Mouse (Mus musculus) stomach, embryonic 15.5 days (tissue): ENCODE data around the gene Spryd7. TPM values are rescaled to one million over a fixed set of nuclear protein-coding genes. Genes with fewer than 3 reads are reported as not detected.
"Not testable (repeated sequence)": the region's sequence is repeated elsewhere in the genome, so short reads cannot be mapped to it uniquely, and the experiment has no call there.

Source experiments
- ATAC-seq: fragments of 200-750 bp; cut with Nextera tagmentation; 2 replicates; pipeline ENCODE4 v1.8.0; 2017; ENCODE audit warnings: low read depth, moderate number of reproducible peaks, moderate TSS enrichment; ENCODE audit not compliant: insufficient read depth, low FRiP score
- H3K27ac ChIP-seq: fragments of 300-500 bp; sonication (generic); 2 replicates; pipeline ENCODE4 v1.5.1; 2015; ENCODE audit warnings: mild to moderate bottlenecking, inconsistent platforms
- H3K27me3 ChIP-seq: fragments of 300-500 bp; sonication (generic); replicated peaks from 2 replicates; pipeline ENCODE4 v1.6.1; 2015; ENCODE audit warnings: inconsistent platforms
- H3K36me3 ChIP-seq: fragments of 300-500 bp; sonication (generic); 2 replicates; pipeline ENCODE4 v1.6.1; 2015; ENCODE audit warnings: inconsistent platforms
- H3K4me1 ChIP-seq: fragments of 300-500 bp; sonication (generic); 2 replicates; pipeline ENCODE4 v1.6.1; 2015; ENCODE audit warnings: inconsistent platforms
- H3K4me2 ChIP-seq: fragments of 300-500 bp; sonication (generic); 2 replicates; pipeline ENCODE4 v1.6.1; 2015; ENCODE audit warnings: mild to moderate bottlenecking, inconsistent platforms
- H3K4me3 ChIP-seq: fragments of 300-500 bp; sonication (generic); replicated peaks from 2 replicates; pipeline ENCODE4 v1.5.1; 2015; ENCODE audit warnings: inconsistent platforms
- H3K9ac ChIP-seq: fragments of 300-500 bp; sonication (generic); 2 replicates; pipeline ENCODE4 v1.6.1; 2015; ENCODE audit warnings: inconsistent platforms
- H3K9me3 ChIP-seq: fragments of 300-500 bp; sonication (generic); 2 replicates; pipeline ENCODE4 v1.6.1; 2016; ENCODE audit warnings: inconsistent platforms
- WGBS: fragments of 180-500 bp; shearing (Covaris S2); methylation state at CpG from one replicate; pipeline ENCODE4 v1.1.7; 2015; 5-methylcytosine and 5-hydroxymethylcytosine counted together
- polyA plus RNA-seq: library from polyadenylated mRNA; unstranded; fragments of >200 nt; fragmentation: Nextera tagmentation; extraction: Ambion mirVana; gene quantifications from 2 replicates; pipeline ENCODE4 v1.2.1, GENCODE M21; 2015

Gene Spryd7
- polyA plus RNA-seq, 1 experiment from 2014 or later, result 21.3 TPM

DNA sequence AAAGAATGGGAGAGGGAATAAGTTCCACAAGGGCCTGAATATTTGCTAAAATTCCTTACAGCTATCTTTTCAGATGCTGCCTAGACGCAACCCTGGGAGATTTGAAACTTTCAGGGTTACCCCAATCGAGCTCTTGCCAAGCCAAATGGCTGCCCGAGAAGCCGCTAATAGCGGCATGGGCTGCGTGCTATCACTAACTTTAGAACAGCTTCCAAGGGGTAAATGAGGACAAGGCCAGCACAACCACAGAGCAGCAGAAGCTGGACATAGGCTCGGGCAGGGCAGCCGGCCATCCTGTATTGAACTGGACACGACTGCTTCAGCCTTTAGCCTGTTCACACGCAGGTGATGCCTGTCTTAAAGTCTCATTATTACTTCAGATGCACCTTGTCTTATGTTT, 18.4 kb upstream of the Spryd7 start:
- 85% methylated on average over 10 of the region's 10 CpGs for WGBS
- no peaks in the 10 kb centered on the region for H3K4me1 ChIP-seq
- no peak overlapping the region for H3K9ac ChIP-seq
- H3K9me3 ChIP-seq, result no peaks in the 10 kb centered on the region
- no peak overlapping the region for H3K27ac ChIP-seq
- no peak for ATAC-seq
- H3K36me3 ChIP-seq, result no peaks in the 10 kb centered on the region
- H3K4me2 ChIP-seq, result no peak overlapping the region
- H3K4me3 ChIP-seq, result no peak overlapping the region
- H3K27me3 ChIP-seq, result no peaks in the 10 kb centered on the region

DNA sequence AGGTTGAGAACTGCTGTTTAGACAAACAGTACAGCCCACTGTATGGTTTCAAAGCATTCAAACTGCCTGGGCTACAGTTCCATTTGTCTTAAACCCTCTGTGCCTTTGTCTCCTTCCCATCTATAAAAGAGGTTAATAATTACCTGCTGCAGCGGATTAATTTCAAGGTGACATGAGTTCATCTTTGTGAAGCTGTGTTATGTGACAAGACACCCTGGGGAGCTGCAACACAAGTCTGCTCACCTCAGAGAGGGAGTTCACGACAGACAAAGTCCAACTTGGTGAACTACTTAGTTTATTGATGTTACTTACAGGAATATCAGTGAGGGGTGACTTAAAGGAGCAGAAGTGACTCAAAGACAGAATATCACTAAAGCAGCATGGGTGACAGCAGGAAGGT, 15.4 kb upstream of the Spryd7 start:
- ATAC-seq, result no peak
- no peak overlapping the region for H3K4me2 ChIP-seq
- WGBS, result 66% methylated on average over 2 of the region's 2 CpGs

DNA sequence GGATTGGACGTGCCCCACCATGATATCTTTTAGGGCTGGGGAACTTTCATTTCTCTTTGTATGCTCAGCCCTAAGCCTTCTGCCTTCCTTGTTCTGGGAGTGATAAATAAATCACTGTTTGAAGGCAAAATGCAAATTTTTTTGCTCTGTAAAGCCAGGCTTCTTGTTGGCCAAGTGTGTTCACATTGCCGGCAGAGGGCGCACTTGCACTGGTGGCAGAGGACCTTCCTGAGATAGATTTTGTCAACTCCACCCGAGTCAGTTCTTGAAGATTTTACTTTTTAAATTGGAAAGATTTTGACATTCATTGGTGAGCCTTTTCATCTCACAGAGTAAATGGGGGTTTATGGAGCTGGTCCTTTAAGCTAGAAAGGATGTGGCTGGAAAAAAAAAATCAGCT, 14.7 kb upstream of the Spryd7 start:
- no peak overlapping the region for H3K27ac ChIP-seq
- H3K4me1 ChIP-seq, result no peaks in the 10 kb centered on the region
- ATAC-seq, result no peak
- no peaks in the 10 kb centered on the region for H3K9me3 ChIP-seq
- H3K4me3 ChIP-seq, result no peak overlapping the region
- WGBS, result 10% methylated on average over 4 of the region's 4 CpGs
- peak overlapping the region; percentile 12; the same call in 1 of the 2 replicates for H3K4me2 ChIP-seq
- no peak overlapping the region for H3K9ac ChIP-seq
- no peaks in the 10 kb centered on the region for H3K36me3 ChIP-seq
- H3K27me3 ChIP-seq, result no peaks in the 10 kb centered on the region

More for the DNA sequence above, 15.4 kb upstream of the Spryd7 start:
- Histone ChIP-seq H3K36me3 (no peaks in the 10 kb centered on the region), H3K27me3 (no peaks in the 10 kb centered on the region), H3K4me3 (no peak overlapping the region), H3K9ac (no peak overlapping the region), H3K9me3 (no peaks in the 10 kb centered on the region), H3K27ac (no peak overlapping the region), H3K4me1 (no peaks in the 10 kb centered on the region)

DNA sequence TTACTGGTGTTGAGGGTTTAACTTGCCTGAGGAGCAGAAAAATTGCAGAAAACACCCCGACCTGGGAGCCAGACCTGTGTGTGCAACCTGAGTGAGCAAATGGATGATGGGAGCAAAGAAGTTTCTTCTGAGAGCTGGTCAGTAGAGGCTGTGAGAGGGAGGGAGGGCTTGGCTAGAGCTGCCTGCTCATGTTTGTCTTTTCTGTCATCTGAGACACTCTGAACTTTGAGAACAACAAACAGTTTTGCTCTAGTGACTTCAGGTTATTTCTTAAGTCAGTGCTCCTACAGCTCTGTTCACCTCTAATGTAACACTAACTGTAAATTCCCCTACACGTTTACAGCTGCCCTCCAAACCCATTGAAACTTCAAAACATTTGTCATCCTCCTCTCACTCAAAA, 12.7 kb upstream of the Spryd7 start:
- no peaks in the 10 kb centered on the region for H3K9me3 ChIP-seq
- WGBS, result 47% methylated on average over 2 of the region's 2 CpGs
- no peaks in the 10 kb centered on the region for H3K36me3 ChIP-seq
- no peak overlapping the region for H3K27ac ChIP-seq
- H3K4me3 ChIP-seq, result no peak overlapping the region
- no peak overlapping the region for H3K4me2 ChIP-seq
- H3K4me1 ChIP-seq, result no peaks in the 10 kb centered on the region
- no peak for ATAC-seq
- no peaks in the 10 kb centered on the region for H3K27me3 ChIP-seq
- no peak overlapping the region for H3K9ac ChIP-seq

DNA sequence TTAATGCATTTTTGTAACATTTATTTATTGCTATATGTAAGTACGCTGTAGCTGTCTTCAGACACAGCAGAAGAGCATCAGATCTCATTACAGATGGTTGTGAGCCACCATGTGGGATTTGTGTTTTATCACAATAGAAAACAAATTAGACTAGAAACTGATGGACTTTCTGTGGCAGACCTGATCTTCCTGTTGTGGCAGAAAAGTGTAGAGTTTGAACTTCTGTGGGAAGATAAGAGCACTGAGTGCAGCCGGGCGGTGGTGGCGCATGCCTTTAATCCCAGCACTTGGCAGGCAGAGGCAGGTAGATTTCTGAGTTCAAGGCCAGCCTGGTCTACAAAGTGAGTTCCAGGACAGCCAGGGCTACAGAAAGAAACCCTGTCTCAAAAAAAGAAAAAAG, 9.5 kb upstream of the Spryd7 start:
- not testable (repeated sequence) for H3K9me3 ChIP-seq, H3K27me3 ChIP-seq, H3K27ac ChIP-seq, H3K9ac ChIP-seq, ATAC-seq, H3K4me2 ChIP-seq, H3K4me3 ChIP-seq, H3K36me3 ChIP-seq, H3K4me1 ChIP-seq
- 88% methylated on average over 4 of the region's 4 CpGs for WGBS

DNA sequence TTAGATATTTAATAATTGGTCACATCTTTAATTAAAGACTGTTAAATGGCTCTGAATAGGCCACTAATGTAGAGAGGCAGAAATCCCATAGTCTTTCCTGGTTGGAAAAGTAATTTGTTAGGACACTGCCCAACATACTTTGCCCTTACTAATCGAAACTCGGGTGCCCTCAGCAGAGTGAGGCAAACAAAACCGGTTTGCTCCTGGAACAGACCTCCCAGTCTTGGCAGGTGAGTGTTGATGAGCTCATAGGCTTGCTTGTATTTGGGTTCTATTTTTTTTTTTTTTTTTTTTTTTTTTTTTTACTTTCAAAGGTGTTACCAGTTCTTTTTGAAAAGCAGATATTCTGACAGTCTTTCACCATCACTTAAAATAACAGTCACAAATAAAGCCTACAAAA, 3.2 kb upstream of the Spryd7 start:
- ATAC-seq, result no peak
- Histone ChIP-seq H3K4me1 (peaks cover 4% of the 10 kb centered on the region; the same call in 1 of the 2 replicates), H3K27ac (no peak overlapping the region), H3K9me3 (no peaks in the 10 kb centered on the region), H3K36me3 (no peaks in the 10 kb centered on the region), H3K4me3 (no peak overlapping the region), H3K4me2 (no peak overlapping the region), H3K9ac (no peak overlapping the region), H3K27me3 (no peaks in the 10 kb centered on the region)
- WGBS, result 60% methylated on average over 3 of the region's 3 CpGs

DNA sequence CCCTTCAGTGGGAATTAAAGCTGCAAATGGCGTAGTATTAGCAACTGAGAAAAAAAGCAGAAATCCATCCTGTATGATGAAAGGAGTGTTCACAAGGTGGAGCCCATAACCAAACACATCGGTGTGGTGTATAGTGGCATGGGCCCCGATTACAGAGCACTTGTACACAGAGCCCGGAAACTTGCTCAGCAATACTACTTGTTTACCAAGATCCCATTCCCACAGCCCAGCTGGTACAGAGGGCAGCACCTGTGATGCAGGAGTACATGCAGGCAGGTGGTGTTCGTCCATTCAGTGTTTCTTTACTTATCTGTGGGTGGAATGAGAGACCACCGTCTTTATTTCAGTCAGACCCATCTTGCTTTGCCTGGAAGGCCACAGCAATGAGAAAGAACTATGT, 2.2 kb upstream of the Spryd7 start:
- Histone ChIP-seq H3K27ac (0 out of 2 replicates have a peak overlapping the region, but pooled peaks have one; percentile 26), H3K36me3 (no peaks in the 10 kb centered on the region), H3K9me3 (no peaks in the 10 kb centered on the region), H3K9ac (no peak overlapping the region), H3K27me3 (no peaks in the 10 kb centered on the region), H3K4me1 (peaks cover 4% of the 10 kb centered on the region; the same call in 1 of the 2 replicates), H3K4me2 (no peak overlapping the region), H3K4me3 (no peak overlapping the region)
- 66% methylated on average over 6 of the region's 6 CpGs for WGBS
- no peak for ATAC-seq

DNA sequence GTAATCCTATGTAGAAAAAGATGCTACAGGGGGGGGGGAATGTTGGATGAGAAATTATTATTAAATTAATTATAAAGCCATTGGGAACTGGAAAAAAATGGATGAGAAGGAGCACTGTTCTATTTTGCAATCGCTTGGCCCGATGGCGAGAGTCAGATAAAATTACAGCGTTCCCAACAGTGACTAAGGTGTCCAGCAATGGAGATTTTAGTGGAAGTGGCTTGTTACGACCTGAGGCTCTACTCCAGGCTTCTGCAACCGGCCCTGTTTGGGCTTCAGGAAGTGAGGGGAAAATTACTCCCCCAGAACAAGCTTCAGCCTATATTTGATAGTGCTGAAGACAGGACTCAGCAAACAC, 776 bp downstream of the Spryd7 start:
- peak overlapping the region; percentile 69 for H3K4me3 ChIP-seq
- no peak for ATAC-seq
- peak overlapping the region; percentile 94 for H3K4me2 ChIP-seq
- peaks cover 4% of the 10 kb centered on the region; the same call in 1 of the 2 replicates for H3K4me1 ChIP-seq
- no peaks in the 10 kb centered on the region for H3K9me3 ChIP-seq
- H3K27ac ChIP-seq, result peak overlapping the region; percentile 90
- no peaks in the 10 kb centered on the region for H3K27me3 ChIP-seq
- H3K9ac ChIP-seq, result peak overlapping the region; percentile 63
- 9% methylated on average over 6 of the region's 6 CpGs for WGBS
- no peaks in the 10 kb centered on the region; the same call in 1 of the 2 replicates for H3K36me3 ChIP-seq

DNA sequence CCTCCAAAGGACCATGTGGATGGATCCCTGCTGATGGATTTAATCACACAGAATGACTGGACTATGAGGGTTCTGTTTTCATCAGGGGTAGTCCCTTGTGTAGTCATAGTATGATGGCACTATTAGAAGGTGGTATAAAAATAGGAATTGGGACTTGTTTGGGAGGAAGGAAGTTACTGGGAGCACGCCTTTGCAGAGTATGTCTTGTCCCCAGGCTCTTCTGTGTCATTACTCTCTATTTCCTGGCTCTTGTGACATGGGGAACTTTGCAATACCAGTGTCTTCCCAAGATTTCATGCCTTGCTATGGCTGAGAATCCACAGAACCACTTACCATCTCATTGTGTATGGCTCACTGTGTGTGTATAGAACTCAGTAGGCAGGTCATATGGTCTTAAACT, 8.1 kb downstream of the Spryd7 start:
- Histone ChIP-seq H3K4me3 (no peak overlapping the region), H3K9ac (no peak overlapping the region), H3K27me3 (no peaks in the 10 kb centered on the region), H3K9me3 (no peaks in the 10 kb centered on the region), H3K4me2 (no peak overlapping the region), H3K36me3 (peaks cover 5% of the 10 kb centered on the region; the same call in 1 of the 2 replicates), H3K27ac (no peak overlapping the region), H3K4me1 (no peaks in the 10 kb centered on the region)
- 75% methylated on average over 1 of the region's 1 CpGs for WGBS
- ATAC-seq, result no peak

DNA sequence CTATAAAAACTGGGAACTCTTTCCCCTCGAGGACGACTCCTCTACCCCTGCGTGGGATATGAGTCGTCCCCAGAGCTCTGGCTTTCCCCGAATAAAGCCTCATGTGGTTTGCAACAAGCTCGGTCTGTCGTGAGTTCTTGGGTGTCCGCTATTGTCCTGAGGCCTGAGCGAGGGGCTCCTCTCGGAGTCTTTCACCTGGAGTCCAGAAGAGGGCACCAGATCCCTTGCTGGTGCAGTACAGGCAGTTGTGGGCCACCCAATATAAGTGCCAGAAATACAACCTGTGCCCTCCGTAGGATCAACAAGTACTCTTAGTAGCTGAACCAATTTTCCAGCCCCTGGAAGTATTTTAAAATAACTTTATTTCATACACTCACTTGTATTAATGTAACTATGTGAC, 18.9 kb downstream of the Spryd7 start:
- WGBS, result 89% methylated on average over 11 of the region's 11 CpGs
- not testable (repeated sequence) for H3K27me3 ChIP-seq, H3K27ac ChIP-seq, H3K4me1 ChIP-seq, H3K4me2 ChIP-seq, H3K9ac ChIP-seq, H3K36me3 ChIP-seq, H3K9me3 ChIP-seq, ATAC-seq, H3K4me3 ChIP-seq

DNA sequence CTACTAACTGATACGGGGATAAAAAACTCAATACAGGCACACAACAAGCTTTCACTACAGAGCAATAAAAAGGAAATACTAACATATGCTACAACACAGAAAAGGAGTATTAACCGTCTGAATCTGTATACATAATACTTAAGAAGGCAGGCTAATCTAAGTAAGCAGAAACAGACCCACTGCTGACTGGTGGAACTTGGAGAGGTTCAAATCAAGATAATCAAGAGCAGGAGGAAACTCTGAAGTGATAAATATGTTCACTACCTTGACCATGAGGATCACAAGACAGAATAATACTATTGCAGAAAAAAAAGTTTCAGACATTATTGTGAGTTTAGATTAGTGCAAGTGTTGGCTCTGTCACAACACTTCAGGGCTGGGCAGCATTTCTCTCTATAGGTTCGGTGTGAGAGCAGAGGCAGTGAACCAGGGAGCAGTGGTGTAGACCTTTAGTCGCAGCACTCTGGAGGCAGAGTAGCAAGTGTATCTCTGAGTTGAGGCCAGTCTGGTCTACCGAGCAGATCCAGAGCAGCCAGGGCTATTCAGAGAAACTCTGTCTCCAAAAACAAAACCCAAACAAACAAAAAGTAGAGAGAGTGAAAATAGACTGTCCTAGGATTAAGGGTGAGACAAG, 19.9 kb downstream of the Spryd7 start:
- 87% methylated on average over 5 of the region's 5 CpGs for WGBS
- H3K27ac ChIP-seq, result no peak overlapping the region

DNA sequence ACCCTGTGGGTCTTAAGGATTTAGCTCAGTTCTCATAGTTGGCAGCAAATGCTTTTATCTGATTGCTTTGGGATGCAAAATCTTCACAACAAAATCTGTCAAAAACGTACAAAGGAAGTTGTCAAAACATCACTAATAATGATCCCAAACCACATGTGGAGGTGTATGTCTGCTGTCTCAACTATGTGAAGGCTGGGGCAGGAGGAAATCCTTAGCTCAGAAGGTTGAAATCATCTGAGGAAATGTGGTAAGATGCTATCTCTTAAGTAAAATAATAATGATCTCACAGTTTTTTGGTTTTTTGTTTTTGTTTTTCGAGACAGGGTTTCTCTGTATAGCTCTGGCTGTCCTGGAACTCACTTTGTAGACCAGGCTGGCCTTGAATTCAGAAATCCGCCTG, 20.9 kb downstream of the Spryd7 start:
- no peak for ATAC-seq
- Histone ChIP-seq H3K4me2 (no peak overlapping the region), H3K4me3 (no peak overlapping the region), H3K4me1 (no peaks in the 10 kb centered on the region), H3K9ac (no peak overlapping the region), H3K9me3 (no peaks in the 10 kb centered on the region), H3K27ac (no peak overlapping the region), H3K27me3 (no peaks in the 10 kb centered on the region), H3K36me3 (no peaks in the 10 kb centered on the region)
- WGBS, result 92% methylated on average over 3 of the region's 3 CpGs

More for the DNA sequence above, 19.9 kb downstream of the Spryd7 start:
- no peak overlapping the region for H3K9ac ChIP-seq
- ATAC-seq, result no peak
- no peaks in the 10 kb centered on the region for H3K9me3 ChIP-seq
- H3K4me2 ChIP-seq, result no peak overlapping the region
- H3K4me1 ChIP-seq, result no peaks in the 10 kb centered on the region
- H3K27me3 ChIP-seq, result no peaks in the 10 kb centered on the region
- no peaks in the 10 kb centered on the region for H3K36me3 ChIP-seq
- no peak overlapping the region for H3K4me3 ChIP-seq

DNA sequence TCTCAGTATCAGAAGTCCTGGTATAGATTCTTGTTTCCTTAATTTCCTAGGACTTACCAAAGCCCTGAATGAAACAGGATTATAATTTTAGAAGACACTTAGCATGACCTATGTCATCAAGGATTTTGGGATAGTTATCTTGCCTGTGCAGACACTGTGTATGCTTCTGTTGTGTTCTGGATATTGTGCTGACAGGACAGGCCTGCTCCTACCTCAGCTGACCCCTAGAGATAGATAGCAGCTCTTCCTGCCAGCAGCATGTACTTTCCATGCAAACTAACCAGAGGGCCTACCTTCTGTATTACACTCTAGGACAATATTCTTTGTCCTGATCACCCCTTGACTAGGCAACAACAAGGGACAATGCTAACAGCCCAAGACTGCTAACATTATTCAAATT, 25.7 kb downstream of the Spryd7 start:
- no peak overlapping the region for H3K9ac ChIP-seq
- no peaks in the 10 kb centered on the region for H3K27me3 ChIP-seq
- no peak overlapping the region for H3K27ac ChIP-seq
- no peak overlapping the region for H3K4me2 ChIP-seq
- no peaks in the 10 kb centered on the region for H3K9me3 ChIP-seq
- no peak overlapping the region for H3K4me3 ChIP-seq
- no peaks in the 10 kb centered on the region for H3K36me3 ChIP-seq
- H3K4me1 ChIP-seq, result no peaks in the 10 kb centered on the region
- ATAC-seq, result no peak
